Mouse (Mus musculus) liver, postnatal 0 days (tissue): ENCODE results near the gene Pias3.
A peak's percentile ranks its signal among the peaks of the same experiment; 100 is the strongest.

Source experiments
- CTCF ChIP-seq: sonication (generic); IDR thresholded peaks from 2 replicates; pipeline ENCODE4 v1.5.1; 2016; ENCODE audit warnings: antibody characterized with exemption, low read depth
- EP300 ChIP-seq: IDR thresholded peaks from 2 replicates; pipeline ENCODE4 v1.6.1; 2016; ENCODE audit warnings: antibody characterized with exemption, low read depth, mild to moderate bottlenecking

GRCm38 (mm10) chr3:96727828-96728633 lies 31.8 kb downstream of the Pias3 start:
- 0 out of 2 replicates have a peak, but pooled peaks have one; percentile 2 for TF ChIP-seq CTCF
- no peak for TF ChIP-seq EP300
